In the genomic region with DNA sequence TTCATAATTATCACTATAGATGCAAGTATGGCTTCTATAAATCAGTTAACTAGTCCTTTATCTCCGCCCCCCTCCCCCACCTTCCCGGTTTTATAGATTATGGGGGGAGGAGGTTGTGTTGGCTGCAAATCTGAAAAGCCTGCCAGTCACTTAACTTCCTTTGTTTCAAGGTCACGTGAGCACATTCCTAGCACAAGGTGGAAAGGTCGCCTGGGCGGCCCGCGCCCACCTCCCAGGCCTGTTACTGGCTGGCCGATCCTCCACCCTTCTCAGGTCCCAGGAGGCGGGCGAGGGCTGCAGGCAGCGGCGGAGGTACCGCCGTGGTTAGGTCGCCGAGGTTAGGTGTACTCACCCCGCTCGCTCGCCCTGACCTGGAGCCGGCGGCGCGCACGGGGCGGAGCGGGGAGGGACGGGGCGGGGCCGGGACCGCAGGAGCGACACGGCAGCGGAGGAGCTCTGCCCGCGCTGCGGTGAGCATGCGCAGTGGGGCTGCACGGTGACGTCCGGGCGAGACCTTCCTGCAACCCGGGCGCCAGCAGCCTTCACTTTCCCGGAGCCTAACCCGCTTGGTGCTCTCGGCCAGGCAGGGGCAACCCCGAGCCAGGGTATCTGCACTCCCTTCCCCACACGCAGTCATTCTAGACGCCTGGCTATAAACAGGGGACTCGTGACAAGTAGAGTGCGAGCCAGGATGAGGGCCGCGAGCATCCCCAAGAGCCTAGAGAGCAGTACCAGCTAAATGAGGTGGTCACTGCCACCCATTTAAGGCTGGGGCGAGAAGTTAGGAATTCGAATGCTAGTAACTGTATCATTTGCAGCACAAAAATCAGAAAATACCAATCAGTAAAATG, we compare ENCODE assay signal across 7 mouse cellular contexts. TPM values are rescaled to one million over a fixed set of nuclear protein-coding genes. Genes with fewer than 3 reads are reported as not detected.
DNase-seq lines count a peak whose midpoint lies in the region; ATAC-seq lines count a peak whose summit lies in the region.

A gene (minus strand): TSS at position 382 of the 851 bp plus-strand sequence.

- H3K36me3 ChIP-seq in embryonic facial prominence, embryonic 11.5 days (replicated peaks; ENCODE audit: control insufficient read depth, insufficient read depth, low read depth, low read length), result no peaks in the 10 kb centered on the region
- H3K36me3 ChIP-seq in limb, embryonic 11.5 days (ENCODE audit: control insufficient read depth, insufficient read depth, low read length), result no peaks in the 10 kb centered on the region
- no peaks in the 10 kb centered on the region for H3K36me3 ChIP-seq in midbrain, embryonic 14.5 days (ENCODE audit: control insufficient read depth, insufficient read depth, low read length)

- 1% methylated on average over 51 of the region's 55 CpGs for WGBS in embryonic facial prominence, embryonic 11.5 days
- under 1% methylated on average over 52 of the region's 55 CpGs for WGBS in limb, embryonic 11.5 days
- WGBS in midbrain, embryonic 14.5 days, result 1% methylated on average over 55 of the region's 55 CpGs

- no peaks in the 10 kb centered on the region for H3K9me3 ChIP-seq in embryonic facial prominence, embryonic 11.5 days (replicated peaks; ENCODE audit: control insufficient read depth, low read length)
- H3K9me3 ChIP-seq in limb, embryonic 11.5 days (ENCODE audit: control insufficient read depth, low read length), result no peaks in the 10 kb centered on the region
- no peaks in the 10 kb centered on the region for H3K9me3 ChIP-seq in midbrain, embryonic 14.5 days (ENCODE audit: control insufficient read depth, low read length)

- DNase-seq in adrenal gland, postnatal 14 days, result peak; percentile 94
- peak; percentile 92 for DNase-seq in embryonic facial prominence, embryonic 11.5 days (ENCODE audit: low spot score)
- peak; percentile 100 for DNase-seq in heart, adult 11 months
- DNase-seq in kidney, adult 18-20 months, result peak; percentile 94
- DNase-seq in limb, embryonic 11.5 days (ENCODE audit: low spot score), result peak; percentile 93
- DNase-seq in midbrain, embryonic 14.5 days, result peak; percentile 96
- peak; percentile 88 for DNase-seq in spleen, adult 18-20 months

- peak within 1 kb of the TSS; percentile 70 for H3K9ac ChIP-seq in embryonic facial prominence, embryonic 11.5 days (replicated peaks; ENCODE audit: low read length)
- peak within 1 kb of the TSS; percentile 70 for H3K9ac ChIP-seq in limb, embryonic 11.5 days (ENCODE audit: low read length)
- H3K9ac ChIP-seq in midbrain, embryonic 14.5 days (replicated peaks; ENCODE audit: low read length), result peak within 1 kb of the TSS; percentile 81

- peak; percentile 98 for ATAC-seq in embryonic facial prominence, embryonic 11.5 days (replicated peaks; ENCODE audit: insufficient number of reproducible peaks, low FRiP score, low TSS enrichment, low read depth)
- peak; percentile 95 for ATAC-seq in limb, embryonic 11.5 days (ENCODE audit: insufficient number of reproducible peaks, low FRiP score, low TSS enrichment, low read depth)
- peak; percentile 97 for ATAC-seq in midbrain, embryonic 14.5 days (ENCODE audit: low FRiP score, low TSS enrichment)

- H3K27ac ChIP-seq in embryonic facial prominence, embryonic 11.5 days (replicated peaks; ENCODE audit: low read depth, low read length), result peak within 1 kb of the TSS; percentile 63
- H3K27ac ChIP-seq in limb, embryonic 11.5 days (replicated peaks; ENCODE audit: low read depth, low read length), result peak within 1 kb of the TSS; percentile 97
- peak within 1 kb of the TSS; percentile 91 for H3K27ac ChIP-seq in midbrain, embryonic 14.5 days (replicated peaks; ENCODE audit: low read depth, low read length)

- peak within 1 kb of the TSS; percentile 48 for H3K4me2 ChIP-seq in embryonic facial prominence, embryonic 11.5 days (ENCODE audit: low read depth, low read length)
- H3K4me2 ChIP-seq in limb, embryonic 11.5 days (ENCODE audit: low read depth, severe bottlenecking), result peak within 1 kb of the TSS; percentile 58
- peak within 1 kb of the TSS; percentile 53 for H3K4me2 ChIP-seq in midbrain, embryonic 14.5 days (ENCODE audit: low read length)

- peak within 1 kb of the TSS; percentile 47 for H3K4me3 ChIP-seq in embryonic facial prominence, embryonic 11.5 days (ENCODE audit: low read depth, low read length)
- peak within 1 kb of the TSS; percentile 43 for H3K4me3 ChIP-seq in limb, embryonic 11.5 days (ENCODE audit: low read depth, low read length)
- H3K4me3 ChIP-seq in midbrain, embryonic 14.5 days (replicated peaks; ENCODE audit: low read depth, low read length), result peak within 1 kb of the TSS; percentile 60

- no peaks in the 10 kb centered on the region for H3K4me1 ChIP-seq in embryonic facial prominence, embryonic 11.5 days (ENCODE audit: control insufficient read depth, insufficient read depth, low read length)
- H3K4me1 ChIP-seq in limb, embryonic 11.5 days (ENCODE audit: control insufficient read depth, insufficient read depth, low read length), result peaks cover 6% of the 10 kb centered on the region; the same call in 1 of the 2 replicates
- H3K4me1 ChIP-seq in midbrain, embryonic 14.5 days (ENCODE audit: control insufficient read depth, insufficient read depth, low read length), result peaks cover 8% of the 10 kb centered on the region

- H3K27me3 ChIP-seq in embryonic facial prominence, embryonic 11.5 days (ENCODE audit: control insufficient read depth, insufficient read depth, low read length), result no peaks in the 10 kb centered on the region
- no peaks in the 10 kb centered on the region for H3K27me3 ChIP-seq in limb, embryonic 11.5 days (ENCODE audit: control insufficient read depth, insufficient read depth, low read length)
- H3K27me3 ChIP-seq in midbrain, embryonic 14.5 days (ENCODE audit: control insufficient read depth, insufficient read depth, low read length), result no peaks in the 10 kb centered on the region

RNA-seq across cellular contexts. Expression of the gene that starts here (rescaled TPM):
- 13.7 and 18.2 TPM in 2 replicates for total RNA-seq in adrenal gland, postnatal 14 days (2021)
- polyA plus RNA-seq in embryonic facial prominence, embryonic 11.5 days (2014; fragmentation: Nextera tagmentation; extraction: Ambion mirVana), result 16.3 and 16.6 TPM in 2 replicates
- 11.4 and 13.6 TPM in 2 replicates for polyA plus RNA-seq in limb, embryonic 11.5 days (2014; fragmentation: Nextera tagmentation; extraction: Ambion mirVana)
- 14.2 and 14.5 TPM in 2 replicates for polyA plus RNA-seq in midbrain, embryonic 14.5 days (2014; fragmentation: Nextera tagmentation; extraction: Ambion mirVana)

Comparison
In these comparisons a context has a peak if more than half of its experiments do, and no peak if none do; other contexts are left out.
1. Peak in every context shown above with its lines: DNase-seq, ATAC-seq, H3K4me3 ChIP-seq and H3K27ac ChIP-seq.